Mouse (Mus musculus) G1E (cell line): ENCODE results near the gene Tiam2. TPM values are rescaled to one million over a fixed set of nuclear protein-coding genes. Genes with fewer than 3 reads are reported as not detected.

Experiments
- ATAC-seq: 2 replicates; pipeline ENCODE4 v1.8.0; 2016; ENCODE audit warnings: mild to moderate bottlenecking; ENCODE audit not compliant: insufficient number of reproducible peaks, poor library complexity, low FRiP score, severe bottlenecking; ENCODE audit errors: extremely low read depth
- DNase-seq: peaks from one replicate; pipeline ENCODE4 v3.0.0; 2012; ENCODE audit warnings: low spot score
- H3K27me3 ChIP-seq: 2 replicates; pipeline ENCODE4 v1.6.1; 2012; ENCODE audit warnings: mild to moderate bottlenecking, low read length, inconsistent platforms; ENCODE audit not compliant: insufficient read depth
- H3K36me3 ChIP-seq: replicated peaks from 2 replicates; pipeline ENCODE3; 2012; ENCODE audit warnings: mild to moderate bottlenecking, inconsistent platforms
- H3K4me1 ChIP-seq: 2 replicates; pipeline ENCODE4 v1.6.1; 2012; ENCODE audit warnings: low read depth, low read length, inconsistent platforms, mixed read lengths; ENCODE audit not compliant: insufficient read depth
- H3K4me3 ChIP-seq: 2 replicates; pipeline ENCODE4 v1.5.1; 2012; ENCODE audit warnings: low read depth, mild to moderate bottlenecking, inconsistent platforms, low read length, moderate library complexity, mixed read lengths
- H3K9me3 ChIP-seq: replicated peaks from 2 replicates; pipeline ENCODE4 v1.6.1; 2012; ENCODE audit warnings: inconsistent platforms
- CTCF ChIP-seq: IDR thresholded peaks from 2 replicates; pipeline ENCODE4 v1.5.1; 2012; ENCODE audit warnings: low read depth, low read length, inconsistent platforms, mixed read lengths
- GATA1 ChIP-seq: IDR thresholded peaks from 2 replicates; pipeline ENCODE4 v1.6.1; 2012; ENCODE audit warnings: borderline replicate concordance, low read length, inconsistent platforms, mixed read lengths
- GATA2 ChIP-seq: IDR thresholded peaks from 2 replicates; pipeline ENCODE4 v1.6.1; 2012; ENCODE audit warnings: low read depth, low read length, inconsistent platforms, borderline replicate concordance
- POLR2AphosphoS5 ChIP-seq: IDR thresholded peaks from 2 replicates; pipeline ENCODE4 v1.6.1; 2012; ENCODE audit warnings: low read depth, low read length, inconsistent platforms; ENCODE audit not compliant: insufficient replicate concordance
- TAL1 ChIP-seq: conservative IDR thresholded peaks from 2 replicates; pipeline ENCODE4 v1.6.1; 2012; ENCODE audit warnings: low read depth, low read length, inconsistent platforms, mixed read lengths
- polyA plus RNA-seq: library from polyadenylated mRNA; stranded (reverse); fragments of >175 nt; gene quantifications from 2 replicates; pipeline ENCODE4 v1.2.3, GENCODE M21; 2012
- total RNA-seq, 2 experiments: library from RNA; stranded (forward) in 1 of 2; stranded (reverse) in 1 of 2; fragments of 200-1000 nt in 1 of 2; fragments of >200 nt in 1 of 2; fragmentation: Nextera tagmentation in 1 of 2; gene quantifications; 2 replicates each; pipeline ENCODE4 v1.2.3; 2014 to 2017

Tiam2 gene
- total and polyA plus RNA-seq, 3 experiments, result 0.49 TPM; not detected in 2

GRCm38 (mm10) chr17:3416401-3416800, 90.0 kb downstream of the Tiam2 start:
- TF ChIP-seq GATA1, result no peak
- no peak for TF ChIP-seq CTCF
- TF ChIP-seq POLR2AphosphoS5, result no peak
- TF ChIP-seq TAL1, result no peak
- no peak for TF ChIP-seq GATA2
- Histone ChIP-seq H3K4me3 (no peak overlapping the region), H3K36me3 (no peaks in the 10 kb centered on the region), H3K4me1 (no peaks in the 10 kb centered on the region), H3K9me3 (no peaks in the 10 kb centered on the region), H3K27me3 (peaks cover 16% of the 10 kb centered on the region; the same call in 1 of the 2 replicates)
- DNase-seq, result no peak
- no peak for ATAC-seq

- Histone ChIP-seq H3K9me3 (no peaks in the 10 kb centered on the region), H3K4me1 (no peaks in the 10 kb centered on the region), H3K4me3 (no peak overlapping the region), H3K36me3 (no peaks in the 10 kb centered on the region), H3K27me3 (peaks cover 19% of the 10 kb centered on the region)
- TF ChIP-seq CTCF, result no peak
- no peak for TF ChIP-seq GATA2
- no peak for TF ChIP-seq POLR2AphosphoS5
- no peak for TF ChIP-seq TAL1
- TF ChIP-seq GATA1, result no peak
- DNase-seq (no peak), ATAC-seq (no peak)
Observed at GRCm38 (mm10) chr17:3419368-3419928, 93.1 kb downstream of the Tiam2 start.

- TF ChIP-seq CTCF, result no peak
- TF ChIP-seq GATA2, result no peak
- no peak for TF ChIP-seq POLR2AphosphoS5
- TF ChIP-seq GATA1, result no peak
- no peak for TF ChIP-seq TAL1
- Histone ChIP-seq H3K27me3 (peaks cover 15% of the 10 kb centered on the region), H3K36me3 (no peaks in the 10 kb centered on the region), H3K4me3 (no peak overlapping the region), H3K4me1 (no peaks in the 10 kb centered on the region), H3K9me3 (no peaks in the 10 kb centered on the region)
- no peak for DNase-seq
- no peak for ATAC-seq
Observed at GRCm38 (mm10) chr17:3420148-3420547, 93.8 kb downstream of the Tiam2 start.

GRCm38 (mm10) chr17:3423416-3423815, 97.0 kb downstream of the Tiam2 start:
- DNase-seq (no peak), ATAC-seq (no peak)
- Histone ChIP-seq H3K27me3 (peaks cover 11% of the 10 kb centered on the region), H3K36me3 (no peaks in the 10 kb centered on the region), H3K4me3 (no peak overlapping the region), H3K4me1 (no peaks in the 10 kb centered on the region), H3K9me3 (no peaks in the 10 kb centered on the region)
- no peak for TF ChIP-seq GATA2
- TF ChIP-seq TAL1, result no peak
- TF ChIP-seq GATA1, result no peak
- no peak for TF ChIP-seq POLR2AphosphoS5
- no peak for TF ChIP-seq CTCF

GRCm38 (mm10) chr17:3428659-3429058, 102.3 kb downstream of the Tiam2 start:
- DNase-seq, result no peak
- ATAC-seq, result no peak
- TF ChIP-seq GATA1 (no peak), CTCF (no peak), GATA2 (no peak), POLR2AphosphoS5 (no peak), TAL1 (no peak)
- Histone ChIP-seq H3K4me1 (no peaks in the 10 kb centered on the region), H3K4me3 (no peak overlapping the region), H3K9me3 (no peaks in the 10 kb centered on the region), H3K27me3 (peaks cover 2% of the 10 kb centered on the region; the same call in 1 of the 2 replicates), H3K36me3 (no peaks in the 10 kb centered on the region)

GRCm38 (mm10) chr17:3432590-3433498, 106.5 kb downstream of the Tiam2 start:
- TF ChIP-seq CTCF, result no peak
- TF ChIP-seq TAL1, result no peak
- no peak for TF ChIP-seq GATA1
- no peak for TF ChIP-seq GATA2
- no peak for TF ChIP-seq POLR2AphosphoS5
- DNase-seq, result no peak
- Histone ChIP-seq H3K9me3 (no peaks in the 10 kb centered on the region), H3K4me3 (no peak overlapping the region), H3K4me1 (no peaks in the 10 kb centered on the region), H3K27me3 (peaks cover 9% of the 10 kb centered on the region; the same call in 1 of the 2 replicates), H3K36me3 (no peaks in the 10 kb centered on the region)
- ATAC-seq, result no peak
